Mouse (Mus musculus): ENCODE measurements at regions not wholly inside any gene's neighbourhood (a gene's known extent, or its start where the extent isn't known, plus 50 kb on each side); places are given as distances from the start of the nearest gene placed in this dataset.

GRCm38 (mm10) chr5:43074536-43074935 lies 158.4 kb upstream of the Cpeb2 start:
- no peak overlapping the region for H3K27ac ChIP-seq (ENCODE audit: insufficient read depth, low read depth, low read length, poor library complexity, severe bottlenecking)
- H3K9me3 ChIP-seq (ENCODE audit: control insufficient read depth, insufficient read depth, low read depth, low read length), result no peaks in the 10 kb centered on the region
- H3K9ac ChIP-seq (ENCODE audit: insufficient read depth, low read depth, low read length, poor library complexity, severe bottlenecking), result no peak overlapping the region
- H3K36me3 ChIP-seq (ENCODE audit: control insufficient read depth, insufficient read depth, low read length, poor library complexity, severe bottlenecking), result no peaks in the 10 kb centered on the region
- DNase-seq (ENCODE audit: low read depth, low spot score), result no peak
- in situ Hi-C loops (cut with MboI; ENCODE audit: low sequenced_read_pairs in 2 of 2, unreplicated experiment in 2 of 2), result no loop called here
- H3K4me3 ChIP-seq (ENCODE audit: insufficient read depth in 1 of 2, low read depth in 1 of 2, low read length in 2 of 2, poor library complexity in 1 of 2, severe bottlenecking in 1 of 2), result no peak overlapping the region
- TF ChIP-seq ZNF384 (IDR thresholded peaks at IDR 0.05; ENCODE audit: low read depth, low read length) (no peak), MAFK (IDR thresholded peaks at IDR 0.05; ENCODE audit: insufficient read depth, low read depth, low read length) (no peak)
- H3K4me1 ChIP-seq (ENCODE audit: control insufficient read depth in 2 of 2, insufficient read depth in 2 of 2, low read length in 2 of 2, poor library complexity in 1 of 2), result no peaks in the 10 kb centered on the region

GRCm38 (mm10) chr5:43080252-43080651 lies 152.7 kb upstream of the Cpeb2 start:
- TF ChIP-seq ZC3H11A (IDR thresholded peaks at IDR 0.05; ENCODE audit: borderline replicate concordance, low read depth, low read length), result no peak
- TF ChIP-seq MAFK (IDR thresholded peaks at IDR 0.05; ENCODE audit: insufficient read depth, low read depth, low read length), result no peak
- no peak for TF ChIP-seq CHD2 (IDR thresholded peaks at IDR 0.05; ENCODE audit: low read depth, low read length)
- TF ChIP-seq ZNF384 (IDR thresholded peaks at IDR 0.05; ENCODE audit: low read depth, low read length), result no peak
- no peak for TF ChIP-seq HCFC1 (IDR thresholded peaks at IDR 0.05; ENCODE audit: borderline replicate concordance, insufficient read depth, low read length)
- Histone ChIP-seq H3K4me1 (ENCODE audit: control insufficient read depth in 2 of 2, insufficient read depth in 2 of 2, low read length in 2 of 2, poor library complexity in 1 of 2) (no peaks in the 10 kb centered on the region), H3K27ac (ENCODE audit: insufficient read depth, low read depth, low read length, poor library complexity, severe bottlenecking) (no peak overlapping the region), H3K36me3 (ENCODE audit: control insufficient read depth, insufficient read depth, low read length, poor library complexity, severe bottlenecking) (no peaks in the 10 kb centered on the region), H3K9me3 (ENCODE audit: control insufficient read depth, insufficient read depth, low read depth, low read length) (no peaks in the 10 kb centered on the region), H3K9ac (ENCODE audit: insufficient read depth, low read depth, low read length, poor library complexity, severe bottlenecking) (no peak overlapping the region), H3K4me3 (ENCODE audit: insufficient read depth in 1 of 2, low read depth in 1 of 2, low read length in 2 of 2, poor library complexity in 1 of 2, severe bottlenecking in 1 of 2) (no peak overlapping the region)
- in situ Hi-C loops (cut with MboI; ENCODE audit: low sequenced_read_pairs in 2 of 2, unreplicated experiment in 2 of 2), result no loop called here
- DNase-seq (ENCODE audit: low read depth, low spot score), result no peak

GRCm38 (mm10) chr5:43081561-43082534 lies 151.1 kb upstream of the Cpeb2 start:
- TF ChIP-seq ZNF384 (IDR thresholded peaks at IDR 0.05; ENCODE audit: low read depth, low read length) (no peak), ZC3H11A (IDR thresholded peaks at IDR 0.05; ENCODE audit: borderline replicate concordance, low read depth, low read length) (no peak), MAFK (IDR thresholded peaks at IDR 0.05; ENCODE audit: insufficient read depth, low read depth, low read length) (no peak), CHD2 (IDR thresholded peaks at IDR 0.05; ENCODE audit: low read depth, low read length) (no peak), HCFC1 (IDR thresholded peaks at IDR 0.05; ENCODE audit: borderline replicate concordance, insufficient read depth, low read length) (no peak)
- Histone ChIP-seq H3K4me1 (ENCODE audit: control insufficient read depth in 2 of 2, insufficient read depth in 2 of 2, low read length in 2 of 2, poor library complexity in 1 of 2) (no peaks in the 10 kb centered on the region), H3K4me3 (ENCODE audit: insufficient read depth in 1 of 2, low read depth in 1 of 2, low read length in 2 of 2, poor library complexity in 1 of 2, severe bottlenecking in 1 of 2) (no peak overlapping the region), H3K27ac (ENCODE audit: insufficient read depth, low read depth, low read length, poor library complexity, severe bottlenecking) (no peak overlapping the region), H3K36me3 (ENCODE audit: control insufficient read depth, insufficient read depth, low read length, poor library complexity, severe bottlenecking) (no peaks in the 10 kb centered on the region), H3K9ac (ENCODE audit: insufficient read depth, low read depth, low read length, poor library complexity, severe bottlenecking) (no peak overlapping the region), H3K9me3 (ENCODE audit: control insufficient read depth, insufficient read depth, low read depth, low read length) (no peaks in the 10 kb centered on the region)
- in situ Hi-C loops (cut with MboI; ENCODE audit: low sequenced_read_pairs in 2 of 2, unreplicated experiment in 2 of 2), result no loop called here
- DNase-seq (ENCODE audit: low read depth, low spot score), result no peak

GRCm38 (mm10) chr5:43087077-43087476 lies 145.9 kb upstream of the Cpeb2 start:
- TF ChIP-seq ZNF384 (IDR thresholded peaks at IDR 0.05; ENCODE audit: low read depth, low read length) (no peak), MAFK (IDR thresholded peaks at IDR 0.05; ENCODE audit: insufficient read depth, low read depth, low read length) (peak; percentile 63; the same call in 1 of the 2 replicates)
- Histone ChIP-seq H3K4me1 (ENCODE audit: control insufficient read depth in 2 of 2, insufficient read depth in 2 of 2, low read length in 2 of 2, poor library complexity in 1 of 2) (no peaks in the 10 kb centered on the region), H3K36me3 (ENCODE audit: control insufficient read depth, insufficient read depth, low read length, poor library complexity, severe bottlenecking) (no peaks in the 10 kb centered on the region), H3K9ac (ENCODE audit: insufficient read depth, low read depth, low read length, poor library complexity, severe bottlenecking) (no peak overlapping the region), H3K27ac (ENCODE audit: insufficient read depth, low read depth, low read length, poor library complexity, severe bottlenecking) (no peak overlapping the region), H3K4me3 (ENCODE audit: insufficient read depth in 1 of 2, low read depth in 1 of 2, low read length in 2 of 2, poor library complexity in 1 of 2, severe bottlenecking in 1 of 2) (no peak overlapping the region), H3K9me3 (ENCODE audit: control insufficient read depth, insufficient read depth, low read depth, low read length) (no peaks in the 10 kb centered on the region)
- no peak for DNase-seq (ENCODE audit: low read depth, low spot score)
- in situ Hi-C loops (cut with MboI; ENCODE audit: low sequenced_read_pairs in 2 of 2, unreplicated experiment in 2 of 2), result no loop called here

Measured in ES-E14 (cell line).